Mouse (Mus musculus) hindlimb bud, embryonic 11.5 days (tissue): Measurements from ENCODE around the gene Stoml1.

ENCODE experiments used
- DNase-seq: peaks from one replicate; pipeline ENCODE4 v3.0.0-alpha.2; 2012; ENCODE audit warnings: low read depth, low spot score; ENCODE audit errors: extremely low spot score

Stoml1 gene

GRCm38 (mm10) chr9:58253033-58253804, at the start of gene Stoml1:
Gene Stoml1, plus strand, starts transcription at chr9:58253164.
- DNase-seq, result peak; percentile 69

DNA sequence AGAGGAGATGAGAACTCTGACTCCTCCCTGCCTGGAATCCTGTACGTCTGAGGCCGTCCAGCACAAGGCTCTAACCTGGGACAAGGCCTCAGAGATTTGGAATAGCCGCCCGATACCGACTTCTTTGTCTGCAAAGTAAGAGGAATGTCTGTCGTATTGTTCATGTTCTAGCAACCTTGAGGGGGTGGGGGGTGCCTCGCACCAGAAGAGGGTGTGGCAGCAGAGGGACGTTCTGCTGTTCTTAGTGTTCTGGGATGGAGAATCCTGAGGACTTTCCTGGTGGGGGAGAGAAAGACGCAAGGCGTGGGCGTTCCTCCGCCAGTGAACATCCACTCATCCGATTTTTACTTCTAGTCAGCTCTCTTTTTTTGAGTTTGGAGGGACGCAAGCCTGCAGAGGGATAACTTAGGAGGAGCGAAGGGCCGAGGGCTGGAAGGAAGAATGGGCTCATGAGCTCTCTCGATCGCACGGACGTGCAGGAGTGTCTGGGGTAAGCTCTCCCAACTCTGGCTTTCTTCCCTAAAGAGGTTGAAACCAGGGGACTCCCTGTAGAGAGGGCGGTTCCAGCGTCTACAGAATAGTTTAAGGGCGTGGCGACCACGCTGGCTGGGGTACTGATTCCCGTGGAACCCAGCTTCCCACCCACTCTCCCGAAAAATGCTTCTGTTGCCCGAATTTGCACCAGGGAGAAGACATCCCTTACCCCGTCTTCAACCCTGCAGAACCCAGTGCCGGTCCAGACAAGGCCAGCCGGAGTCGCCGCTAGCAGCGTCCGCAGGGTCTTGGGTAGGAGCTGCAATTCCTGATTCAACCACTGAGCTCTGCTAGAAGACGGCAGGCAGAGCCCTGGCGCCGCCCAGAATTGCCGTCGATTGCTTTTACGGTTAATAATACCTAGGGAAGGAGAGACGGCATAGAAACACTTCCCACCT, 49.2 kb upstream of the Stoml1 start, which contains the start of the genes Islr and Islr2:
Gene Islr (minus strand): TSS at position 791 of the 932 bp plus-strand sequence.
Gene Islr2 (minus strand): TSS at position 804 of the 932 bp plus-strand sequence.
- DNase-seq, result peak; percentile 70

GRCm38 (mm10) chr9:58204448-58205000, 48.4 kb upstream of the Stoml1 start:
- peak; percentile 72 for DNase-seq

- no peak for DNase-seq
Observed at GRCm38 (mm10) chr9:58206013-58206412, 47.0 kb upstream of the Stoml1 start.

DNA sequence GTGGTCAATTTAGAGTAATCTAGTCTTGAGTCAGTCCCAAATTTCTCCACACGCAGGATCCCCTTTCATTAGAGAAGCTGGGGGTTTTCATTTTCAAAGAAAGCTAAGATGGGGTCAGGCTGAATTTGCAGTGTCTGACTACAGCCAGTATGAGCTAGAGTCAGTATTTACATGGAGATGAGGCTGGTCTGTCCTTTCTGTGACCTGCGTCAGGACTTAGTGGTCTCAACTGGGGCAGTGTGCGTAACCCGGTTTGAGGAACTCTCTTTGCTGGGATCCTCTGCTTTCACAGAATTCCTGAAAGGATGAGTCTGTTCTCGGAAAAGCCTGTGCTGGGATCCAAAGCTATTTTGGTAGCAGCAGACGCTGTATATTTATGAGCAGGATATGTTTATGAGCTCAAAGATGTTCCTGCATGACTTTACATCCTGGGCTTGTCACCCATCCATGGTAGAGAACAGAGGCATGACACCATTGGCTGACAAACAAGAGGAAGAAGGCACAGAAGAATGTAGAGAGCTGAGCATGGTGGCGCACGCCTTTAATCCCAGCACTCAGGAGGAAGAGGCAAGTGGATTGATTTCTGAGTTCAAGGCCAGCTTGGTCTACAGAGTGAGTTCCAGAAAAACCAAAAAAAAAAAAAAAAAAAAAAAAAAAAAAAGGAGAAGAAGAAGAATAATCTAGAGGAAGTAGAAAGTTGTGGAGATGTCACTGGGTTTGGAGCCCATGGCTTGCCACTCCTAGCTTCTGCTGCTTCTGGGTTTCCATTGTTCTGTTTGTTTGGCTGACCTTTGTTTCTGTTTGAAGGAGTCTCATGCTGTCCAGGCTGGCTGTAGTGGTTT, 43.3 kb upstream of the Stoml1 start:
- no peak for DNase-seq

DNA sequence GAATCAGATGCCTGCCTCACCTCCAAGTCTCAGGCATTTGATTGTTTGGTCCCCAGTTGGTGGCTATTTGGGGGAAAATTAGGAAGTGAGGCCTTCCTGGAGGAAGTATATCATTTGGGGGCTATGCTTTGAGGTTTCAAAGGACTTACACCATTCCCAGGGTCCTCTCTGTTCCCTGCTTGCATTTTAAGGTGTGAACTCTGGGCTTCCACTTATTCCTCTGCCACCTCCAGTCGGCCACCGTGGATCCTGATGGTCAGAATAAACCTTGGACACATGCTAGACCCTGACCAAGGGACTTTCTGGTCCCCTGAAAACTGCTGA, 42.7 kb upstream of the Stoml1 start:
- DNase-seq, result no peak

DNA sequence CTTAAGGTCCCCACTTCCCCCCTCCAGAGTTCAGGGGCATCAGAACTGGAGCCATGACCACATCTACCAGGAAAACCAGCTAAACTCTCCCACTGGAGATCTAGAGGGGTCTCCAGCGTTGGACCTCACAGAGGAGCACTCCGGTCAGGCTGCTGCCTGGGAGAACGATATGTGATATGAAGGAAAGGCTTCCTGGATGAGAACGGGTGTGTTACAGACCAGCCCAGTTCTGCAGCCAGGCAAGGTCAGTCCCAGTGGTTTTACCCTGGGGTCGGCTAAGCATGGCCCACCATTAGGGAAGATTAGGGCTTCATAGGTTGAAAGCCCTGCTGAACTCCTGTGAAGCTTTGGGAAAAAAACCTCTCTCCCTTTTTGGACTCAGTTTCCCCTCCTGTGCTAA, 39.6 kb upstream of the Stoml1 start:
- DNase-seq, result no peak

GRCm38 (mm10) chr9:58213865-58214264, 39.1 kb upstream of the Stoml1 start:
- no peak for DNase-seq

GRCm38 (mm10) chr9:58214519-58215180, 38.3 kb upstream of the Stoml1 start:
- no peak for DNase-seq

- no peak for DNase-seq
Observed at GRCm38 (mm10) chr9:58216402-58216801, 36.6 kb upstream of the Stoml1 start.

DNA sequence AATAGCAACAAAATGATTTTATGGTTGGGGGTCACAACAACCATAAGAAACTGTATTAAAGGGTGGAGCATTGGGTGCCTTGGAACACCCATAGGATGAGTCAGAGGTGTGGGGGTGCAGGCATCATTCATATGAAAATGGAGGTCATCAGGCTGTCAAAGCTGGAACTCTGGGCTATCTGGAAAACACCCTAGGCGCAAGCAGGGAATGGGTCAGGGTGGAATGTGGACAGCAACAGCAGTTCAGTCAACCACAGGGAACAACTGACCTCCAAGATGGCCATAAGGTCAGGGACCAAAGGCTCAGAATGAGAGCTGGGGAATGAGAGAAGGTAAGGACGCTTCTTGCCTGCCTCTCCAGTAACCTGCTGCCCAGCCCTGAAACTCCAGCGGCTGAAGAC, 34.4 kb upstream of the Stoml1 start:
- no peak for DNase-seq

DNA sequence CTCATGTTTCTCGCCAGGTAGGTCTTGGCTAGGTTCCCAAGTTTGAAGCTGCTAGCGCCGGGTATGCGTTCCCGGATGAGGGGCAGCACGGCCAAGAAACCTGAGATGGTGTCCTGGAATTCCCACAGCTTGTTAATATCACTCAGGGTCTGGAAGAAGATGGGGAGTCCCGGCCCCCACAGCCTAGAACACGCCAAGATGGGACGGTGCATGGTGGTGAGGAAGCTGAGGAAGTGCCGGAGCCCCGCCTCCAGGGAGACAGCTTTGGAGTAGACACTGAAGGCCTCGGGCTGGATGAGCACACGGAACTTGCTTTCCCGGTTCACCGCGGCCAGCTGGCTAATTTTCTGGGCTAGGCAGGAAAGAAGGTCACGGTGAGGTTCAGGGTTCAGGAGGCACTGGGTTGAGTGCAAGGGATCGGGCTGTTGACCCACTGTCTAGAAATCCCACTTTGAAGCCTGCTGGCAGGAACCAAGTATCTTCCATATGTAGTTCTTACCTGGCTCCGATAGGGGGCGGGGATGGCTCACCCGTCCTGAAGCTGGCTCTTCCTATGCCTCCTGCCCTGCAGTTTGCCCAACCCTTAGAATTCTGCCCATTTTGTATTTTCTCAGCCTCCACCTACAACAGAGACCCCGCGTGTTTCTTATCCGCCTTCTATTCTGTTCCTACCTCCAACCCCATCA, 32.6 kb upstream of the Stoml1 start:
- DNase-seq, result no peak

DNA sequence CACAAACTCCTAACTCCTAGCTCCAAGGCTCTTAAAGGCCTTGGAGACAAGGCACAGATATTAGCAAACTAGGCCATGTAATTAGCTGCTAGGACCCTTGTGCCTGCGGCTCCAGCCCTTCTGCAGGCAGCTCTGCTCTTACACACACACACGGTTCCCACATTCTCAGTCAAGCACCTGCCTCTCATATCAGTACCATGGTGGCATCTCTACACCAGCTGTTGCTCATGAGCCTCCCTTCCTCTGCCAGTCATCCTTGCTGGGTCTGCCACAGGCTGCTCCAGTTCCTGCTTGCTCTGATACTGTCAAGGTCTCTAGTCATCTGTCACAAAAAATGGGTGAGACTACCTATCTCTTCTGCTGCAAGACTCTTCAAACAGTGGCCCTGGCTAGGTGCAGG, 28.6 kb upstream of the Stoml1 start:
- DNase-seq, result no peak

GRCm38 (mm10) chr9:58225915-58226913, 26.8 kb upstream of the Stoml1 start:
- DNase-seq, result no peak

DNA sequence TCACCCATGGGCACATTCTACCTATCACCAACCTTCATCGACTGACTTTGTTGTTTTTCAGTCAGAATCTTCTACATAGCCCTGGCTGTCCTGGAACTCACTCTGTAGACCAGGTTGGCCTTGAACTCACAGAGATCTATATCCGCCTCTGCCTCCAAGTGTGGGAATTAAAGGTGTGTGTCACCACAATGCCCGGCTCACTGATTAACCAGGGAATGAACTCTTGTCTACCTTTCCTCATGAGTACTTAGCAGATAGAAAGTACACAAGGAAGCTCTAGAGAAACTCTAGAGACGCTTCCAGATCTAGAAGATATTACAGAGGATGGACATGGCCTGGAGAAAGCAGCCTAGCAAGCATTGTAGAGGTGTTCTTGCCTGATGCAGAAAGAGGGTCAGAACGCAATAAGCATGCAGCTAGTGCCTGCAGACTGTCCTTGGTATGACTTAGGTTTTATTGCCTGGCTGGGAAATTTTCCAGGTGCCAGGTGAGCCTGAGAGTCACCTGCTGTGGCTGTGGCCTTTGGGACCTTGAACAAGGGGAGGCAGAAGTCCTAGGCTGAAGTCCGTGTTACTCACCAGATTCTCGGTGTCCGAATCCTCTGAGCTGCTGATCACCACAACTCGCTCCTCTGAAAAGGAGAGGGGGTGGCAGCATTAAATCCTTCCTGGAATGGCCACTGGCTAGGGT, 24.0 kb upstream of the Stoml1 start:
- DNase-seq, result no peak

DNA sequence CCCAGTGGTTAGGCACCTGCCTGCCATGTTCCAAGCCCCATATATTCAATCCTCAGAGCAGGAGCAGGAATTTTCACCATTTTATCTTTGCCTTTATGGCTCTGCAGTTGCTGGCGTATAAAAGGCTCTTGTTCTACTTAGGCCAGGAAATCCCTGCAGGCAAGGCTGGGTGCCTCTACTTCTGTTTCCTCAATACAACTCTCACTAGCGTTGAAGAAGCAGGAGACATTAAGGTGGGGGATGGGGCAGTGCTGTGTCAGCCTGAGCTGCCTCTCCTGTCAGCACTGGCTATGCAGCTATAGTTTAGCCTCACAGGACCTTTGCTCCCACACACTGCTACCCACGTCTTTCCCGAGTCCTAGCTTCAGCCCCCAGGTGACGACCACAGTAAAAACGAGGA, 21.2 kb upstream of the Stoml1 start:
- DNase-seq, result no peak

- DNase-seq, result no peak
Observed at GRCm38 (mm10) chr9:58232374-58232773, 20.6 kb upstream of the Stoml1 start.

GRCm38 (mm10) chr9:58234502-58235015, 18.4 kb upstream of the Stoml1 start:
- DNase-seq, result no peak
